Mouse (Mus musculus) liver, embryonic 15.5 days (tissue): ENCODE data around the gene Med25. TPM values are rescaled to one million over a fixed set of nuclear protein-coding genes. Genes with fewer than 3 reads are reported as not detected.

Source experiments
- ATAC-seq: fragments of 200-750 bp; cut with Nextera tagmentation; 2 replicates; pipeline ENCODE4 v1.8.0; 2017; ENCODE audit warnings: moderate number of reproducible peaks, mild to moderate bottlenecking, moderate library complexity; ENCODE audit not compliant: insufficient read depth
- H3K27ac ChIP-seq: fragments of 300-500 bp; sonication (generic); replicated peaks from 2 replicates; pipeline ENCODE4 v1.5.1; 2015; ENCODE audit warnings: mild to moderate bottlenecking, inconsistent platforms
- H3K27me3 ChIP-seq: fragments of 300-500 bp; sonication (generic); 2 replicates; pipeline ENCODE4 v1.6.1; 2015; ENCODE audit warnings: mild to moderate bottlenecking, inconsistent platforms
- H3K36me3 ChIP-seq: fragments of 300-500 bp; sonication (generic); replicated peaks from 2 replicates; pipeline ENCODE4 v1.6.1; 2015; ENCODE audit warnings: moderate library complexity, mild to moderate bottlenecking, inconsistent platforms
- H3K4me1 ChIP-seq: fragments of 300-500 bp; sonication (generic); replicated peaks from 2 replicates; pipeline ENCODE4 v1.6.1; 2015; ENCODE audit warnings: inconsistent platforms
- H3K4me2 ChIP-seq: fragments of 300-500 bp; sonication (generic); 2 replicates; pipeline ENCODE4 v1.6.1; 2015; ENCODE audit warnings: moderate library complexity, mild to moderate bottlenecking, inconsistent platforms
- H3K4me3 ChIP-seq: fragments of 300-500 bp; sonication (generic); replicated peaks from 2 replicates; pipeline ENCODE4 v1.5.1; 2015; ENCODE audit warnings: mild to moderate bottlenecking, inconsistent platforms
- H3K9ac ChIP-seq: fragments of 300-500 bp; sonication (generic); 2 replicates; pipeline ENCODE4 v1.6.1; 2015; ENCODE audit warnings: moderate library complexity, mild to moderate bottlenecking, inconsistent platforms
- H3K9me3 ChIP-seq: fragments of 300-500 bp; sonication (generic); replicated peaks from 2 replicates; pipeline ENCODE4 v1.6.1; 2016; ENCODE audit warnings: inconsistent platforms
- WGBS: fragments of 180-500 bp; shearing (Covaris S2); methylation state at CpG from one replicate; pipeline ENCODE4 v1.1.7; 2015; ENCODE audit warnings: mixed read lengths; ENCODE audit not compliant: insufficient replicate concordance; 5-methylcytosine and 5-hydroxymethylcytosine counted together
- polyA plus RNA-seq: library from polyadenylated mRNA; unstranded; fragments of >200 nt; fragmentation: Nextera tagmentation; extraction: Ambion mirVana; gene quantifications from 2 replicates; pipeline ENCODE4 v1.2.1, GENCODE M21; 2015

Med25 gene
- 46.8 and 56.2 TPM in 2 replicates for polyA plus RNA-seq

- peaks cover 7% of the 10 kb centered on the region; the same call in 1 of the 2 replicates for H3K36me3 ChIP-seq
- no peaks in the 10 kb centered on the region for H3K27me3 ChIP-seq
- peak; percentile 72 for ATAC-seq
- WGBS = under 1% methylated on average over 56 of the region's 56 CpGs
- H3K4me1 ChIP-seq = peaks cover 74% of the 10 kb centered on the region
- peak within 1 kb of the TSS; percentile 91 for H3K4me2 ChIP-seq
- H3K27ac ChIP-seq = peak within 1 kb of the TSS; percentile 97
- peak within 1 kb of the TSS; percentile 85 for H3K9ac ChIP-seq
- H3K4me3 ChIP-seq = peak within 1 kb of the TSS; percentile 86
- H3K9me3 ChIP-seq = no peaks in the 10 kb centered on the region
Measured at GRCm38 (mm10) chr7:44892276-44892921, at the start of gene Med25. Gene Med25 (minus strand): TSS chr7:44892712.

GRCm38 (mm10) chr7:44938680-44939079 is 46.2 kb upstream of the Med25 start:
- 68% methylated on average over 4 of the region's 4 CpGs for WGBS
- no peaks in the 10 kb centered on the region for H3K4me1 ChIP-seq
- no peak overlapping the region for H3K27ac ChIP-seq
- H3K36me3 ChIP-seq = no peaks in the 10 kb centered on the region
- no peak overlapping the region for H3K9ac ChIP-seq
- no peak overlapping the region for H3K4me2 ChIP-seq
- no peak for ATAC-seq
- H3K9me3 ChIP-seq = no peaks in the 10 kb centered on the region
- no peak overlapping the region for H3K4me3 ChIP-seq
- H3K27me3 ChIP-seq = peaks cover 7% of the 10 kb centered on the region

DNA sequence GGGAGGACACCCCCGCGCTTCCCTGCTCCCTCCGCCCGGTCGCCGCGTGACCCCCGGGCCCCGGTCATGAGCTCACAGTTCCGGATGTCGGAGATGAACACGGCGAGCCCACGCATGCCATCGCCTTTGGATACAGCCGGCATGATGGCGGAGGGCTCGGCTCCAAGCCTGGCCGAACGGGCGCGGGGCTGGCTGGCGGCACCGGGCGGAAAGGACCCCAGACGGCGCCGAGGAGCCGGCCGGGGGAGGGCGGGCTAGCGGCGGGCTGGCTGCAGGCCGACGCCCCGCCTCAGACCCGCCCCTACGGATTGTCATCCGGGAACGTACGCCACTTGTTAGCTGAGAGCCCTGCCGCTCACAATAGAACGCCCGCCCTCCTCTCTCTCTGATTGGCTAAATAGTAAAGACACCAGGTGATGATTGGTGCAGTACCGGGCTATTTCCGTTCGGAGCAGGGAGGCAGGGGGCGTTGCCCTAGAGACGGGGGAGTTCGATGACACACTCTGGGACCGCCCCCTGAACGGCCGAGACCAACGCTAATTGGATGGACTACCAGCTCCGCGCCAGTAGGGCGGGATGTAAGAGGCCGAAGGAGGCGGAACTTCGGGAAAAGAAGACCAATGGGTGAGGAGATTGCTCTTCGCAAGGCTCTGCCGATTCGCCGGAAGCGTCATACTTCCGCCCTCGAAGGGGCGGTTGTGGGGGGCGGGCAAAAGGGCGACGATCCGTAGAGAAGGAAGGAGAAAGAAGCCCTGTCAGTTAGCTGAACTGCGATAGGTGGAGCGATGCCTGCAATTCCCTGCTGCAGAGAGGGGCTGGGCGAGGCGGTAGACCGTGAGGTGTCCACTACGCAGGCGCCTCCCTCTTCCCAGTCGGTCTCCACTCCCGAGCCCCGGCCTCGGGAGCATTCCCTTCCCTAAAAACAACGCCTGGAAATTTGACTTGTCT is 37.0 kb upstream of the Med25 start, which contains the start of gene Ap2a1:
Ap2a1 (minus strand) TSS at position 293 of the 948 bp plus-strand sequence.
- Histone ChIP-seq H3K9me3 (no peaks in the 10 kb centered on the region), H3K27ac (peak within 1 kb of the TSS; percentile 94), H3K4me1 (peaks cover 50% of the 10 kb centered on the region), H3K9ac (peak within 1 kb of the TSS; percentile 94), H3K4me2 (peak within 1 kb of the TSS; percentile 82), H3K4me3 (peak within 1 kb of the TSS; percentile 97), H3K36me3 (peaks cover 18% of the 10 kb centered on the region), H3K27me3 (no peaks in the 10 kb centered on the region)
- ATAC-seq = peak; percentile 95
- under 1% methylated on average over 84 of the region's 84 CpGs for WGBS

DNA sequence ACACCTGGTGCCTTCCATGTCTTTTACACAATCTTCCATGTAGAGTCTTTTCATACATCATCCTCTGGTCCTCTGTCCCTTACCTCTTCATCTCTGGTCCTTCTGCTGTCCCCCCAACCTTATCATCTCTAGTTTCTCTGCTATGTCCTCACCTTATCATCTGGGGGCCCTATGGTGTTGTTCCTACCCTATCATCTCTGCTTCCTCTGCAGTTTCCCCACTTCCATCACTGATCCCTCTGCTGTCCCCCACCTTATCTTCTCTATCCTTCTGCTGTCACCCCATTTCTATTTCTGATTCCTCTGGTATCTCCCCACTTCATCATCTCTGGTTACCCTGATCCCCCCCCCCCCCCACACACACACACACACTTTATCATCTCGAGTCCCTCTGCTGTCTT is 36.1 kb upstream of the Med25 start:
- Histone ChIP-seq H3K27me3 (no peaks in the 10 kb centered on the region), H3K27ac (peak overlapping the region; percentile 94), H3K9me3 (no peaks in the 10 kb centered on the region), H3K4me1 (peaks cover 56% of the 10 kb centered on the region), H3K9ac (peak overlapping the region; percentile 94), H3K4me3 (peak overlapping the region; percentile 97), H3K36me3 (peaks cover 27% of the 10 kb centered on the region), H3K4me2 (peak overlapping the region; percentile 78)
- ATAC-seq = peak; percentile 1; the same call in 1 of the 2 replicates
- WGBS = 0% methylated on average over 1 of the region's 1 CpGs

DNA sequence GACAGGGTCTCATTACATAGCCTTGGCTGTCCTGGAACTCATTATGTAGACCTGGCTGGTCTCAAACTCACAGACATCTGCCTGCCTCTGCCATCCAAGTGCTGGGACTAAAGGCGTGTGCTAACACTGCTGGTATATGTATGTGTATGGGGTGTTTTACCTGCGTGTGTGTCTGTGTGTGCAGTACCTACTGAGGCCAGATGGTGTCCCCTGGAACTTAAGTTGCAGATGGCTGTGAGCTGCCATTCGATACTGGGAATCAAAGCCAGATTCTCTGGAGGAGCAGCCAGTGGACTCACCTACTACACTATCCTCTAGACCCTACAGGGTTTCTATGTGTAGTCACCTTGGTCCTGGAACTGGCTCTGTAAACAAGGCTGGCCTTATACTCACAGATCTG is 33.0 kb upstream of the Med25 start:
- Histone ChIP-seq H3K27ac (no peak overlapping the region; the same call in 1 of the 2 replicates), H3K27me3 (no peaks in the 10 kb centered on the region), H3K9me3 (no peaks in the 10 kb centered on the region), H3K4me1 (peaks cover 73% of the 10 kb centered on the region), H3K9ac (no peak overlapping the region), H3K4me2 (no peak overlapping the region), H3K36me3 (peaks cover 52% of the 10 kb centered on the region), H3K4me3 (no peak overlapping the region)
- ATAC-seq = no peak
- WGBS = 78% methylated on average over 3 of the region's 3 CpGs

GRCm38 (mm10) chr7:44922530-44922929 is 30.0 kb upstream of the Med25 start:
- Histone ChIP-seq H3K36me3 (peaks cover 67% of the 10 kb centered on the region), H3K4me1 (peaks cover 81% of the 10 kb centered on the region), H3K9me3 (no peaks in the 10 kb centered on the region), H3K27ac (peak overlapping the region; percentile 55; the same call in 1 of the 2 replicates), H3K4me3 (no peak overlapping the region), H3K27me3 (no peaks in the 10 kb centered on the region), H3K9ac (peak overlapping the region; percentile 7; the same call in 1 of the 2 replicates), H3K4me2 (peak overlapping the region; percentile 19; the same call in 1 of the 2 replicates)
- ATAC-seq = peak; percentile 71

DNA sequence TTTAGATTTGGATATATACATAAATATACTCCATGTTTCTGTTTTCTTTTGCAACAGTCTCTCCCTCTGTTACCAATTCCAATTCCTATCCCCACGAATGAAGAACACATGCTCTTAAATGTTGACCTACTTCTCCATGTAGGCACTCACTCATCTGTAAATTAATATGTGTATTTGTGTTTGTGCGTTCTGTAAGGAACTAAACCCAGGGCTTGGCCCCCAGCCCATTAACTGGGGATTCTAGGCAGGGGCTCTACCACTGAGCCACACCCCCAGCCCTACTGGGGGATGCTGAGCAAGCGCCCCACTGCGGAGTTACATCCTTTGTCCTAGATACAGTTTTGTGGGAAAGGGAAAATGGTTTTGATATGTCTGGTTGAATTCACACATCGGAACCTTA is 26.6 kb upstream of the Med25 start:
- no peaks in the 10 kb centered on the region for H3K27me3 ChIP-seq
- no peak overlapping the region for H3K4me2 ChIP-seq
- no peak for ATAC-seq
- 0 out of 2 replicates have a peak overlapping the region, but pooled peaks have one; percentile 45 for H3K27ac ChIP-seq
- H3K4me3 ChIP-seq = no peak overlapping the region
- WGBS = 91% methylated on average over 5 of the region's 5 CpGs
- peaks cover 57% of the 10 kb centered on the region for H3K4me1 ChIP-seq
- H3K9me3 ChIP-seq = no peaks in the 10 kb centered on the region
- peaks cover 79% of the 10 kb centered on the region for H3K36me3 ChIP-seq
- H3K9ac ChIP-seq = no peak overlapping the region

- peak overlapping the region; percentile 18; the same call in 1 of the 2 replicates for H3K4me2 ChIP-seq
- H3K27ac ChIP-seq = peak overlapping the region; percentile 45
- no peak overlapping the region; the same call in 1 of the 2 replicates for H3K9ac ChIP-seq
- H3K4me3 ChIP-seq = no peak overlapping the region
- no peaks in the 10 kb centered on the region for H3K27me3 ChIP-seq
- ATAC-seq = peak; percentile 63
- no peaks in the 10 kb centered on the region for H3K9me3 ChIP-seq
- peaks cover 80% of the 10 kb centered on the region for H3K36me3 ChIP-seq
- WGBS = 38% methylated on average over 3 of the region's 3 CpGs
- H3K4me1 ChIP-seq = peaks cover 51% of the 10 kb centered on the region
Measured at GRCm38 (mm10) chr7:44918219-44918618, 25.7 kb upstream of the Med25 start.

DNA sequence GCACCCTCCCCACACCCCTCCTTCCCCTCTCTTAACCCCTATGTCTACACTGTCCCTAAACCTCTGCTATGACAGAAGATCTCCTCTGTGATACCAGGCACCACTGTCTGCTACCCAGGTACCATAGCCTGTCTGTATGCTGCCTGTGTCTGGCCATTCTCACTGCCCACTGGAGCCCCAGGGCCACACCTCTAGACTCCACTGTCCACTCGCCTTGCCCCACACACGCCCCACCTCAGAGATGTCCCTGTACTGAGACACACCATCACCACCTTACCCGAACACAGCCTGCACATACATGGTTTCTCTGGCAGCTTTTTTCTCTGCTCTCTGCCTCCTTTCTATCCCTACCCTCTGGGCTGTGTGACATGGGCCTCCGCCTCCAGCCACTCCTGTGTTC is 24.4 kb upstream of the Med25 start:
- Histone ChIP-seq H3K4me1 (peaks cover 38% of the 10 kb centered on the region), H3K4me2 (no peak overlapping the region), H3K9ac (no peak overlapping the region), H3K9me3 (no peaks in the 10 kb centered on the region), H3K36me3 (peaks cover 80% of the 10 kb centered on the region), H3K27me3 (no peaks in the 10 kb centered on the region), H3K4me3 (no peak overlapping the region), H3K27ac (no peak overlapping the region)
- 83% methylated on average over 4 of the region's 4 CpGs for WGBS
- ATAC-seq = no peak

- Histone ChIP-seq H3K4me3 (no peak overlapping the region), H3K27ac (no peak overlapping the region), H3K4me2 (no peak overlapping the region), H3K4me1 (peaks cover 35% of the 10 kb centered on the region), H3K36me3 (peaks cover 83% of the 10 kb centered on the region), H3K27me3 (no peaks in the 10 kb centered on the region), H3K9ac (no peak overlapping the region), H3K9me3 (no peaks in the 10 kb centered on the region)
- ATAC-seq = no peak
- WGBS = 82% methylated on average over 6 of the region's 6 CpGs
Measured at GRCm38 (mm10) chr7:44916191-44916590, 23.7 kb upstream of the Med25 start.

DNA sequence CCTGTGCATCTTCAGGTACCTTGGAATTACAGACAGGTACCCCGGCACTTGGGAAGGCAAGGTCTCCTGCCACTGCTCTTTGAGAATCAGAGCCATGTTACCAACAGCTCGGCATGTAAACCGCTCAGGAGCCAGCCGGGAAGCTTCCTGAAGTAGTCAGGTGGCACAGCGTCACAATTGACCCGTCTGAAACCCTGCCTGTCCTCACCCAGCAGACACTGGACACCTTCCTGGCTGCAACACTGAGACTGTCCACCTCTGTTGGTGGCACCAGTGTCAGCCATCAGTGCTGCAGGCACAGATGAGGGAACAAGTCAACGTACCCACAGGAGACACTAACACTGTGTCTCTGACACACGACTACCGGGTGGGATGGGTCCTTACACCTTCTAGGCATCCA is 22.8 kb upstream of the Med25 start:
- no peaks in the 10 kb centered on the region for H3K27me3 ChIP-seq
- H3K4me3 ChIP-seq = no peak overlapping the region
- H3K27ac ChIP-seq = no peak overlapping the region
- H3K4me2 ChIP-seq = no peak overlapping the region
- H3K9ac ChIP-seq = no peak overlapping the region
- peaks cover 34% of the 10 kb centered on the region for H3K4me1 ChIP-seq
- no peaks in the 10 kb centered on the region for H3K9me3 ChIP-seq
- no peak for ATAC-seq
- peaks cover 85% of the 10 kb centered on the region for H3K36me3 ChIP-seq
- WGBS = 90% methylated on average over 9 of the region's 9 CpGs
